Mouse (Mus musculus) spleen, adult 2 months (tissue): ENCODE data around the gene Tctn3. TPM values are rescaled to one million over a fixed set of nuclear protein-coding genes. Genes with fewer than 3 reads are reported as not detected.
"Not testable (repeated sequence)": the region's sequence is repeated elsewhere in the genome, so short reads cannot be mapped to it uniquely, and the experiment has no call there.

ENCODE experiments used
- DNase-seq, 2 experiments: peaks; one replicate each; pipeline versions ENCODE4 v3.0.0 to v3.0.0-alpha.2; 2012 to 2021; ENCODE audit warnings: low spot score in 2 of 2, low read depth in 1 of 2
- H3K27ac ChIP-seq: fragments of 200-500 bp; 2 replicates; pipeline ENCODE4 v1.5.1; 2012; ENCODE audit warnings: low read length, inconsistent platforms; ENCODE audit not compliant: insufficient read depth
- H3K27me3 ChIP-seq: fragments of 200-500 bp; 2 replicates; pipeline ENCODE4 v1.6.1; 2012; ENCODE audit warnings: mild to moderate bottlenecking, moderate library complexity, low read length, inconsistent platforms; ENCODE audit not compliant: control insufficient read depth, insufficient read depth
- H3K36me3 ChIP-seq: fragments of 200-500 bp; 2 replicates; pipeline ENCODE4 v1.6.1; 2012; ENCODE audit warnings: mild to moderate bottlenecking, low read length, inconsistent platforms; ENCODE audit not compliant: control insufficient read depth, insufficient read depth
- H3K4me1 ChIP-seq: fragments of 200-500 bp; 2 replicates; pipeline ENCODE4 v1.6.1; 2011; ENCODE audit warnings: inconsistent platforms; ENCODE audit not compliant: control insufficient read depth, insufficient read depth, insufficient read length
- H3K4me3 ChIP-seq: fragments of 200-500 bp; 2 replicates; pipeline ENCODE4 v1.5.1; 2011; ENCODE audit warnings: mild to moderate bottlenecking, inconsistent platforms; ENCODE audit not compliant: insufficient read depth, insufficient read length; ENCODE audit errors: extremely low read depth
- CTCF ChIP-seq: fragments of 200-500 bp; IDR thresholded peaks from 2 replicates; pipeline ENCODE4 v1.5.1; 2011; ENCODE audit warnings: mild to moderate bottlenecking, inconsistent platforms; ENCODE audit not compliant: insufficient read depth, insufficient read length, insufficient replicate concordance; ENCODE audit errors: extremely low read depth
- POLR2A ChIP-seq: fragments of 200-500 bp; IDR thresholded peaks from 2 replicates; pipeline ENCODE4 v1.6.1; 2011; ENCODE audit warnings: low read depth, low read length, inconsistent platforms
- WGBS: fragments of 180-500 bp; shearing (Covaris S2); methylation state at CpG from one replicate; pipeline ENCODE4 v1.1.7; 2018; 5-methylcytosine and 5-hydroxymethylcytosine counted together
- polyA plus RNA-seq: library from polyadenylated mRNA; depleted of rRNA; stranded (reverse); fragments of >200 nt; gene quantifications from 2 replicates; pipeline ENCODE4 v1.2.3, GENCODE M21; 2012

The Tctn3 gene
- polyA plus RNA-seq, 1 experiment: 4.4 TPM

DNA sequence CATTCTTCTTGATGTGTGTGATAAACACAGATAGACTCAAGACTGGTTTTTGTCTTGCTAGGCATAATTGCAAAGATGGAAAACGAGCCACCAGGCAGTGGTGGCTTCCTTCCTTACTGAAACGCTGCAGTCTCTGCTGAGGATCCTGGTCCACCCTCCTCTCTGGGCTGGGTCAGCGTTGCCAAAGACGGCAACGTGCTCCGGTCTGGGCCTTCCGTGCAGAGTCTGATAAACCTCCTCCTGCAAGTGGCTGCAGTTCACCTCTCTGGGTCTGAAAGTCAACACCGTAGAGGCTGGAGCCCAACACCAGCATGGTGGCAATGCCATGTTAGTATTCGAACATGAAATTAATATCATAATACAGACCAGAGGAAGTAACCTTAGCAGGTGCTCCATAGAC lies 6.8 kb downstream of the Tctn3 start:
- no peak for TF ChIP-seq CTCF
- no peak for TF ChIP-seq POLR2A
- H3K27me3 ChIP-seq: no peaks in the 10 kb centered on the region
- peaks cover 10% of the 10 kb centered on the region for H3K36me3 ChIP-seq
- 86% methylated on average over 9 of the region's 9 CpGs for WGBS
- H3K4me3 ChIP-seq: no peak overlapping the region
- no peak overlapping the region for H3K27ac ChIP-seq
- no peaks in the 10 kb centered on the region for H3K4me1 ChIP-seq
- no peak for DNase-seq

GRCm38 (mm10) chr19:40601870-40602269 lies 10.2 kb downstream of the Tctn3 start:
- Histone ChIP-seq H3K36me3 (peaks cover 5% of the 10 kb centered on the region), H3K4me1 (no peaks in the 10 kb centered on the region), H3K27me3 (no peaks in the 10 kb centered on the region), H3K27ac (no peak overlapping the region), H3K4me3 (no peak overlapping the region)
- no peak for DNase-seq
- no peak for TF ChIP-seq POLR2A
- no peak for TF ChIP-seq CTCF
- 79% methylated on average over 3 of the region's 3 CpGs for WGBS

DNA sequence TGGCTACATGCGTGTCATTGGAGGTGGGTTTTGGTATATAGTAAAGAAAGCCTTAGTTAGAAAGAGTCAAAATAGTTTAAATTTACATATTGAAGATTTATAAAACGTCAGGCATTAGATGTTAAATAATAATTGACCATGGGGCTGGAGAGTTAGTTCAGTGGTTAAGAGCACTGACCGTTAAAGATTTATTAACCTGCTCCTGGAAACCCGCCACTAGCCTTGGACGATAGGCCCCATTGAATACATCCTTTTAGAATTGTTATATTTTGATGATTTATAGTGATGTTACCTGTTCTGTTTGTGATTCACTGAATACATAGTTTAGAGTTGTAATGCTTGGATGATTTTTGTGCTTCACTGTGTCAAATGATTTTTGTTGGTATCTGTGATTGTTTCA lies 11.2 kb downstream of the Tctn3 start:
- H3K4me1 ChIP-seq, H3K27ac ChIP-seq, H3K27me3 ChIP-seq, DNase-seq, H3K36me3 ChIP-seq, H3K4me3 ChIP-seq: not testable (repeated sequence)
- WGBS: 97% methylated on average over 5 of the region's 5 CpGs

- no peak overlapping the region for H3K27ac ChIP-seq
- H3K27me3 ChIP-seq: no peaks in the 10 kb centered on the region
- WGBS: 84% methylated on average over 8 of the region's 8 CpGs
- H3K36me3 ChIP-seq: no peaks in the 10 kb centered on the region; the same call in 1 of the 2 replicates
- H3K4me3 ChIP-seq: no peak overlapping the region
- no peak for DNase-seq
- TF ChIP-seq POLR2A (no peak), CTCF (no peak)
- no peaks in the 10 kb centered on the region for H3K4me1 ChIP-seq
These were observed 16.2 kb downstream of the Tctn3 start for GRCm38 (mm10) chr19:40595831-40596230.

DNA sequence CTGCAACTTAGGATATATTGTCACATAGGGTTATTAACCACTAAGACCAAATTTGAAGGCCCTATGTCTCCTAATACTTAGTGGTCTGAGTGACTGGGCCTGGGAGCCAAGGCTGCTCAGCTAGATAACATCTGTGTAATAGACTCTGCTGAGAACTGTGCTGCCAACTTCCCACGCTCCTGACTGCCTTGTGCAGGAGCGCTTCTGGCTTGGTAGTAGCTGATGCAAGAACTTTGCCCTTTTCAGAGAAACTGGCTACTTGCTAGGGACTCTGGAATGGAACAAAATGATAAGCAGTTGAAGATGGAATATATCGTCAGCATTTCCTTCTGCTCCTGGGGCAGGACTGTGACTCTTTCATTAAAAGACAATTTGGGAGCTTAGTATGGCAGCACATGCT lies 16.8 kb downstream of the Tctn3 start:
- DNase-seq: no peak
- Histone ChIP-seq H3K27ac (no peak overlapping the region), H3K36me3 (no peaks in the 10 kb centered on the region; the same call in 1 of the 2 replicates), H3K4me1 (no peaks in the 10 kb centered on the region), H3K4me3 (no peak overlapping the region), H3K27me3 (no peaks in the 10 kb centered on the region)
- WGBS: 89% methylated on average over 3 of the region's 3 CpGs
- TF ChIP-seq CTCF (no peak), POLR2A (no peak)

GRCm38 (mm10) chr19:40589530-40589880 lies 22.5 kb downstream of the Tctn3 start:
- H3K36me3 ChIP-seq: no peaks in the 10 kb centered on the region
- DNase-seq: no peak
- TF ChIP-seq POLR2A: no peak
- TF ChIP-seq CTCF: no peak
- no peaks in the 10 kb centered on the region for H3K4me1 ChIP-seq
- WGBS: under 1% methylated on average over 10 of the region's 10 CpGs
- H3K27me3 ChIP-seq: no peaks in the 10 kb centered on the region
- peak overlapping the region; percentile 75 for H3K27ac ChIP-seq
- H3K4me3 ChIP-seq: peak overlapping the region; percentile 95

- peak overlapping the region; percentile 95 for H3K4me3 ChIP-seq
- peak overlapping the region; percentile 75 for H3K27ac ChIP-seq
- no peaks in the 10 kb centered on the region for H3K27me3 ChIP-seq
- peak; percentile 89 to 91 for DNase-seq
- peak; percentile 82 for TF ChIP-seq CTCF
- TF ChIP-seq POLR2A: no peak
- H3K4me1 ChIP-seq: no peaks in the 10 kb centered on the region
- H3K36me3 ChIP-seq: no peaks in the 10 kb centered on the region
- WGBS: under 1% methylated on average over 18 of the region's 18 CpGs
These were observed 23.0 kb downstream of the Tctn3 start for GRCm38 (mm10) chr19:40588847-40589529.
